Mouse (Mus musculus): ENCODE measurements around the gene Pcx. TPM values are rescaled to one million over a fixed set of nuclear protein-coding genes. Genes with fewer than 3 reads are reported as not detected.

Gene Pcx
- polyA plus RNA-seq, 1 experiment, result 1.0 TPM

DNA sequence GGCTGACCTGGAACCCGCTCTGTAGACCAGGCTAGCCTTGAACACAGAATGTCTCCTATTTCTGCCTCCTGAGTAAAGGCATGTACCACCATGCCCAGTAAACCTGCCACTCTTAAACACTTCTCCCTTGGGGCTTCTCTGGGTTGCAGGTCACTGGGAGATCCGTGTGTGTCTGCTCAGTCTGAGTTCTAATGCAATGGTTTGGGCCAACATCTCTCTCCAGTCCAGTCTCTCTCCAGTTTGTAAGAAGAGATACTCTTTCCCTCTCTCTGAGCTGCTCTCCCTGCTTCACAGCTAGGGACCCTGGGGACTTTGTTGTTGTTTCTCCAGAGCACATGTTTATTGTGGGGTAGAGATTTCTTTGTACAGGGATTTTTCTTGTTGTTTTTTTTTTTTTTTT is 6.0 kb downstream of the Pcx start:
- Histone ChIP-seq H3K36me3 (replicated peaks; ENCODE audit: low read length) (no peaks in the 10 kb centered on the region), H3K27me3 (replicated peaks) (peaks cover 48% of the 10 kb centered on the region), H3K4me3 (replicated peaks) (no peak overlapping the region), H3K4me1 (peaks cover 11% of the 10 kb centered on the region), H3K9me3 (no peaks in the 10 kb centered on the region)
- TF ChIP-seq FLI1 (IDR thresholded peaks at IDR 0.05; ENCODE audit: low read length), result no peak
- TF ChIP-seq GATA1 (IDR thresholded peaks at IDR 0.05; ENCODE audit: borderline replicate concordance, low read length), result no peak

DNA sequence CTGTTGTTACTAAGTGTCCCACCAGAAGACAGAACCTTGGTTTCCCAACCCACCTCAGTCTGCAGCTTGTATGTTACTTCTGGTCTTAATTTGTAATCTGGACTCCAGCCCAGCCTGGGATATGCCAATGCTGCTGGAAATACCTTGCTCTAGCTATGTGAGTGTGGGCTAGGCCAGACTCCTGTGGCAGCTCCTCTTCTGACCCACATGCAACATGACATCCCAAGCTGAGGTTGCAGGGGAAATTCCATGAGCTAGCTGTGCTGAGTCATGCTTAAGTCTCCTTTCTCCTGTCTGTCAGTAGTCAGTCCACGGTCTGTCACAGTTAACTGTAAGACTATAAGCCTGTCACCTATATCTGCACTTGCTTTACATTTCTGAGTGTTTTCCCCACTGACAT is 7.2 kb downstream of the Pcx start:
- no peak for TF ChIP-seq GATA1 (IDR thresholded peaks at IDR 0.05; ENCODE audit: borderline replicate concordance, low read length)
- TF ChIP-seq FLI1 (IDR thresholded peaks at IDR 0.05; ENCODE audit: low read length), result no peak
- H3K27me3 ChIP-seq (replicated peaks), result peaks cover 39% of the 10 kb centered on the region
- H3K36me3 ChIP-seq (replicated peaks; ENCODE audit: low read length), result no peaks in the 10 kb centered on the region

DNA sequence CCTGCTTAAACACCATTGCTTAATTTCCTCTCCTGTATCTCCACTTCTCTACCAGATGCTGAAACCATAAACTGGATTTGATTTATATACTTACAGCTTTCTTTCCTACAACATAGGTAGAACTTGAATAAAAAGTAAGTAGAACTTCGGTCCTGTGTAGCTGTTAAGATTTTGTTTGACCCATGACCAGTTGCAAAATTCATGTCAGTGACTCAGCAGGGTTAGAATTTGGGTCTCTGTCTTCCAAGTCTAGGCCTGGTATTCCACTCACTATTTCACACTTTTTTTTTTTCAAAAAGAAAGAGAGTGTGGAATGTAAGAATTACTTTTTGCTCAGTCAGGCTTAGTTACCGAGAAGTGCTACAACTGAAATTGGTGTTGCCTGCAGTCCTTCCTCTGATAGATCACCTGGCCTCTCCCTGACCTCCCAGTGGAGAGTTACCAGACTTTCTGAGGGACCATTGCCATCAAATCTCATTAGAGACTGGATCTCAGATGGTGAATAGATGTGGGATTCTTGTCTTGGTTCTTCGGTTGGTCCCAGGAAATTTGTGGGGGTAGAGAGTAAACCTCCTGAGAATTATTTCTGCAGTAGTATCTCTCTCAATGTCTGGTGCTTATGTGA is 11.3 kb downstream of the Pcx start:
- Histone ChIP-seq H3K4me3 (replicated peaks) (no peak overlapping the region), H3K27me3 (replicated peaks) (peaks cover 20% of the 10 kb centered on the region), H3K36me3 (replicated peaks; ENCODE audit: low read length) (no peaks in the 10 kb centered on the region), H3K4me1 (peaks cover 6% of the 10 kb centered on the region), H3K9me3 (no peaks in the 10 kb centered on the region)
- no peak for TF ChIP-seq FLI1 (IDR thresholded peaks at IDR 0.05; ENCODE audit: low read length)
- TF ChIP-seq GATA1 (IDR thresholded peaks at IDR 0.05; ENCODE audit: borderline replicate concordance, low read length), result no peak

More for the DNA sequence above, 7.2 kb downstream of the Pcx start:
- peaks cover 9% of the 10 kb centered on the region for H3K4me1 ChIP-seq
- H3K9me3 ChIP-seq, result no peaks in the 10 kb centered on the region
- no peak overlapping the region for H3K4me3 ChIP-seq (replicated peaks)

DNA sequence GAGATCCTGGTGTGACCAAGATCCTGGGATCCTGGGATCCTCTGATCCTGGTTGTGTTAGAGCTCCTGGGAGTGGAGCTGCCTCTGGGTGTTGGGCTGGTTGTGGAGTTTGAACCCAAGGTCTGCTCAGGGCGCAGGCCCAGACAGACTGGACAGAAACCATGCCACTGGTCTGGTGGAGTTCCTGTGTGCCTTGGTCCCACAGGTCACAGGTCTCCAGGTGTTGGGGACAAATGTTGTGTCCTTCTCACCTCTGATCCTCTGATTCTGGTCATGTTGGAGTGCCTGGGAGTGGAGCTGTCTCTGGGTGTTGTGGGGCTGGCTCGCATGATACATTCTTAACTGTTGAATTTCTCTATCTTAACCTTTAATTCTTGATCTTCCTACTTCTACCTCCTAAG is 24.4 kb downstream of the Pcx start:
- H3K27me3 ChIP-seq (replicated peaks), result peaks cover 12% of the 10 kb centered on the region
- TF ChIP-seq FLI1 (IDR thresholded peaks at IDR 0.05; ENCODE audit: low read length) (no peak), GATA1 (IDR thresholded peaks at IDR 0.05; ENCODE audit: borderline replicate concordance, low read length) (no peak)
- no peaks in the 10 kb centered on the region for H3K36me3 ChIP-seq (replicated peaks; ENCODE audit: low read length)

DNA sequence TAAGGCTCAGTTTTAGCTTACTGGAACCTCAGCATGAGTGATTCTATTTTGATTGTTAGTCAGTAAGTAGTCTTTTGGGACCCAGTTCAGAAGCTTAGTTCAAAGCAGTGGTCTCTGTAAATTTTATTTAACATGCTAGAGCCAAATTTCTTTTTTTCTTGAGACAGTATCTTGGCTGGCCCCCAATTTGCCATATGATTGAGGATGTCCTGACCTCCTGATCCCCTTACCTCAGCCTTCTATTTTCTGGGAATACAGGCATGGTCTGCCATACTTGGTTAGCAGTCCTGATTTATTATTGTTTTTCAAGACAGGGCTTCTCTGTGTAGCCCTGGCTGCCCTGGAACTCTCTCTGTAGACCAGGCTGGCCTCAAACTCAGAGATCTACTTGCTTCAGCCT is 25.6 kb downstream of the Pcx start:
- TF ChIP-seq GATA1 (IDR thresholded peaks at IDR 0.05; ENCODE audit: borderline replicate concordance, low read length), result no peak
- TF ChIP-seq FLI1 (IDR thresholded peaks at IDR 0.05; ENCODE audit: low read length), result no peak
- Histone ChIP-seq H3K4me1 (no peaks in the 10 kb centered on the region), H3K27me3 (replicated peaks) (peaks cover 12% of the 10 kb centered on the region), H3K4me3 (replicated peaks) (no peak overlapping the region), H3K9me3 (peaks cover 5% of the 10 kb centered on the region), H3K36me3 (replicated peaks; ENCODE audit: low read length) (no peaks in the 10 kb centered on the region)

More for the DNA sequence above, 24.4 kb downstream of the Pcx start:
- Histone ChIP-seq H3K9me3 (no peaks in the 10 kb centered on the region), H3K4me1 (no peaks in the 10 kb centered on the region), H3K4me3 (replicated peaks) (no peak overlapping the region)

DNA sequence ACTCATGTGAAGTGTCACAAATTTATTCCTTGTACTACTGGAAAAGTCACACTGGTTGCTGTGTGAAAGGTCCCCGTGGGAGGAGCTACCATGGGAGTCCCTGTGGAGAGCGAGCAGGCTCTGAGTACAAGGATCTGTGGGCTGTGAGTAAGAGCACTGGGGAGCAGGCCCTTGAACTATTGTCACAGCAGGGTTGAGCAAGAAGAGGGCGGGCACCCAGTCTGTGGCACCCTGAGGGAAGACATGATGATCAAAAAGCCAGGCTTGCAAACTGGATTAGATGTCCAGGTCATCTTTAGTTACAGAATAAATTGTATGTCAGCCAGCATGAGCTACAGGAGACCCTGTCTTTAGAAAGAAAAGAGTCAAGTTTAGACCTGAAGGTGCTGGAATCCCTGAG is 26.3 kb downstream of the Pcx start:
- Histone ChIP-seq H3K27me3 (replicated peaks) (peaks cover 13% of the 10 kb centered on the region), H3K9me3 (peaks cover 5% of the 10 kb centered on the region), H3K4me1 (no peaks in the 10 kb centered on the region), H3K36me3 (replicated peaks; ENCODE audit: low read length) (no peaks in the 10 kb centered on the region), H3K4me3 (replicated peaks) (no peak overlapping the region)
- no peak for TF ChIP-seq GATA1 (IDR thresholded peaks at IDR 0.05; ENCODE audit: borderline replicate concordance, low read length)
- no peak for TF ChIP-seq FLI1 (IDR thresholded peaks at IDR 0.05; ENCODE audit: low read length)

DNA sequence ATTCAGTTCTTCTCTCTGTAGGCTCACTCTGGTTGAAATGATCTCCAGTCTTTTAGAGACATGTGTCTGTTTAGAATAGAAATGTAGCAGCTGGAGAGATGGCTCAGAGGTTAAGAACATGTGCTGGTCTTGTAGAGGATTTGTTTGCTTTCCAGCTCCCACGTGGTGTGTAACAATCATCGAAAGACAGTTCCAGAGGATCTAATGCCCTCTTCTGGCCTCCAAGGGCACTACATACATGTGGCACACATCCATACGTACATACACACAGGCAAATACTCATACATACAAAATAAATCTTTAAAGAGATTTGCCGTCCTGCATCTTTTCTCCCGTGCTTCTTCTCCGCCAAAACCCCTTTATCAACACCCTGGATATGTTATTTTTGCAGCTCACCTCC is 30.0 kb downstream of the Pcx start:
- TF ChIP-seq GATA1 (IDR thresholded peaks at IDR 0.05; ENCODE audit: borderline replicate concordance, low read length) (no peak), FLI1 (IDR thresholded peaks at IDR 0.05; ENCODE audit: low read length) (no peak)
- H3K4me3 ChIP-seq (replicated peaks), result no peak overlapping the region

DNA sequence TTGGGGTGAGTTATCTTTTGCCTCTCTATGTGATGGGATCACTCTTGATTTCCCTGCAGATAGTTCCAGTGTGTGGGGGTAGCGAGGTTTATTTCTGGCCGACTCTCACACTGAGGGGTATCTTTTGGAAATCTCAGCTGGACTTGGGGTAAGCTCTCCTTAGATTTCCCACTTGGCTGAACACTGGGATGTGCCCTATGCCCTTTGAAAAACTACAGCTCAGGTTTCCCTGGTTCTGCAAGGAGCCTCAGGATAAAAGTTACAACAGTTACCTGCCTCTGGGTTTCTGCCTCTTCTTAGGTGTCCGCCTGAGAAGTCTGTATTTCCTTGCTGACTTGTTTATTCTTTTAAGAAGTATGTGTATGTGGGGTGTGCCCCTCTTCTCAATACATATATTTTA is 30.7 kb downstream of the Pcx start:
- TF ChIP-seq FLI1 (IDR thresholded peaks at IDR 0.05; ENCODE audit: low read length) (no peak), GATA1 (IDR thresholded peaks at IDR 0.05; ENCODE audit: borderline replicate concordance, low read length) (no peak)
- Histone ChIP-seq H3K4me1 (no peaks in the 10 kb centered on the region), H3K27me3 (replicated peaks) (peaks cover 22% of the 10 kb centered on the region), H3K9me3 (peaks cover 5% of the 10 kb centered on the region), H3K36me3 (replicated peaks; ENCODE audit: low read length) (no peaks in the 10 kb centered on the region), H3K4me3 (replicated peaks) (no peak overlapping the region)

More for the DNA sequence above, 30.0 kb downstream of the Pcx start:
- Histone ChIP-seq H3K27me3 (replicated peaks) (peaks cover 19% of the 10 kb centered on the region), H3K36me3 (replicated peaks; ENCODE audit: low read length) (no peaks in the 10 kb centered on the region), H3K4me1 (no peaks in the 10 kb centered on the region), H3K9me3 (peaks cover 5% of the 10 kb centered on the region)

DNA sequence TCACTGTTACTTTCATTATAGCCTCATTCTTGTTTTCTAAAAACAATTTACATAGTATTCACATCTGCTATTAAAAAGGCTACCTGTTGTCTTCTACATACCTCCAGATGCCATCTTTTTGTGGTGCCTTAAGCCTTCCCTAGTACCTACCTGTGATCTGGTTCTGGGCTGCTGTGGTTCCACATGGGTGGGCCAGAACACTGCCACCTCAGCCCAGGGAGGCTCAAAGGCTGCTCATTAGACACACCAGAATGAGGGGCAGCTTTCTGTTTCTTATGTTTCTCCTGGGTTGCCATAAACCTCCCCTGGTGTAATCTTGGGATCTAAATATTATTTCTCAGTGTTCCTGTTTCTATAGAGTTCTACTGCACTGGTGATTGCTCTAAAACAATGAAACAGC is 31.8 kb downstream of the Pcx start:
- peaks cover 5% of the 10 kb centered on the region for H3K9me3 ChIP-seq
- no peaks in the 10 kb centered on the region for H3K36me3 ChIP-seq (replicated peaks; ENCODE audit: low read length)
- peaks cover 19% of the 10 kb centered on the region for H3K27me3 ChIP-seq (replicated peaks)
- TF ChIP-seq GATA1 (IDR thresholded peaks at IDR 0.05; ENCODE audit: borderline replicate concordance, low read length) (no peak), FLI1 (IDR thresholded peaks at IDR 0.05; ENCODE audit: low read length) (no peak)
- H3K4me1 ChIP-seq, result no peaks in the 10 kb centered on the region
- H3K4me3 ChIP-seq (replicated peaks), result no peak overlapping the region

DNA sequence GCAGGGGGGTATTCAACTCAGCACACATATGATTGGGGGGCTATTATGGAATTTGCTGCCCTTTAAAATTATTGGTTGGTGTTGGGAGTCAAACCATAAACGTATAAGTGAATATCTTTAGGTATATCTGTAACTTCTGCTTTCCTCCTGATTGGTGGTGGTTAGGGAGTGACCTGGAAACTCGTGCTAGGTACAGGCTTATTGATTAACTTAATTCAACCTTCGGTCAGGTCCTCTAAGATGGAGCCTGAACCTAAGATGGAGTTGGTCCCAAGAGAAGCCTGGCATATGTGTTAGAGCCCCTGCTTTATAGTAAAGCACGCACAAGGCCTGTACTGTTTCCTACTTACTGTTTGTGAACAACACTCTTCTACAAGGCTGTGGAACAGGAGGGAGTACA is 34.8 kb downstream of the Pcx start:
- TF ChIP-seq GATA1 (IDR thresholded peaks at IDR 0.05; ENCODE audit: borderline replicate concordance, low read length), result no peak
- TF ChIP-seq FLI1 (IDR thresholded peaks at IDR 0.05; ENCODE audit: low read length), result no peak
- Histone ChIP-seq H3K4me1 (no peaks in the 10 kb centered on the region), H3K27me3 (replicated peaks) (peaks cover 21% of the 10 kb centered on the region), H3K36me3 (replicated peaks; ENCODE audit: low read length) (no peaks in the 10 kb centered on the region), H3K4me3 (replicated peaks) (no peak overlapping the region), H3K9me3 (peaks cover 4% of the 10 kb centered on the region)

All from megakaryocyte, embryonic 14.5 days (primary cell).